Comparison of ENCODE assay signal across 8 mouse cellular contexts in genomic region chr11:54836106-54836505, GRCm38 (mm10). TPM values are rescaled to one million over a fixed set of nuclear protein-coding genes. Genes with fewer than 3 reads are reported as not detected.
DNase-seq lines count a peak whose midpoint lies in the region; TF ChIP-seq lines count a peak whose summit lies in the region.

No protein-coding gene starts in this region.

- intact Hi-C loops in heart, postnatal 25 days (cut with DNase I) = no loop called here
- intact Hi-C loops in left cerebral cortex, postnatal 4 days (cut with DNase I) = no loop called here
- intact Hi-C loops in left cerebral cortex, postnatal 25 days (cut with DNase I) = no loop called here

- TF ChIP-seq POLR2A in lung, adult 2 months (IDR thresholded peaks at IDR 0.05; ENCODE audit: borderline replicate concordance, extremely low read depth, low read depth, low read length) = no peak

- 76% methylated on average over 9 of the region's 9 CpGs for WGBS in lung, adult 2 months

- no peak overlapping the region for H3K4me3 ChIP-seq in lung, adult 2 months (replicated peaks; ENCODE audit: extremely low read depth, low read depth, low read length)

- H3K4me1 ChIP-seq in lung, adult 2 months (ENCODE audit: control insufficient read depth, insufficient read depth, low read length) = no peaks in the 10 kb centered on the region

- TF ChIP-seq CTCF in lung, adult 2 months (IDR thresholded peaks at IDR 0.05; ENCODE audit: insufficient read depth, low read length) = no peak

- peak; percentile 28 to 42 for DNase-seq in heart, adult 18-20 months
- no peak for DNase-seq in heart, postnatal 25 days (ENCODE audit: low spot score)
- peak; percentile 57 for DNase-seq in left cerebral cortex, postnatal 4 days
- DNase-seq in left cerebral cortex, postnatal 25 days (ENCODE audit: low spot score in 2 of 2) = no peak
- peak; percentile 21 for DNase-seq in cerebellum, adult 9-10 months
- DNase-seq in ovary, postnatal 14 days (ENCODE audit: low spot score) = peak; percentile 19
- no peak for DNase-seq in lung, adult 2 months
- no peak for DNase-seq in layer of hippocampus, adult 8-10 months (ENCODE audit: low spot score in 2 of 2)

RNA-seq across cellular contexts. Expression of gene Lyrm7, which starts 24.6 kb away (rescaled TPM):
- 10 to 100 TPM; 30.9 to 34.4 TPM for total RNA-seq in heart, adult 18-20 months (2021)
- 10 to 100 TPM; 34.6 to 47.1 TPM for total RNA-seq in heart, postnatal 25 days (2021)
- total RNA-seq in left cerebral cortex, postnatal 4 days (2021) = 10 to 100 TPM; 17.5 to 26.2 TPM
- total RNA-seq in left cerebral cortex, postnatal 25 days (2021) = 10 to 100 TPM; 26.2 to 27.2 TPM
- 0.38 and 0.40 TPM in 2 replicates for polyA plus RNA-seq in lung, adult 2 months (2012; rRNA removed)
- 10 to 100 TPM; 28.0 to 34.3 (median 30.4) TPM for total RNA-seq in layer of hippocampus, adult 8-10 months (2022)

RNA-seq across cellular contexts. Expression of gene Hint1, which starts 30.1 kb away (rescaled TPM):
- total RNA-seq in heart, adult 18-20 months (2021) = 100 to 1,000 TPM; 303 to 309 TPM
- 100 to 1,000 TPM; 290 to 301 TPM for total RNA-seq in heart, postnatal 25 days (2021)
- total RNA-seq in left cerebral cortex, postnatal 4 days (2021) = 100 to 1,000 TPM; 364 to 423 TPM
- total RNA-seq in left cerebral cortex, postnatal 25 days (2021) = 100 to 1,000 TPM; 236 to 265 TPM
- 251 and 265 TPM in 2 replicates for polyA plus RNA-seq in lung, adult 2 months (2012; rRNA removed)
- total RNA-seq in layer of hippocampus, adult 8-10 months (2022) = 100 to 1,000 TPM; 219 to 289 (median 258) TPM

RNA-seq across cellular contexts. Expression of gene Cdc42se2, which starts 48.6 kb away (rescaled TPM):
- 10 to 100 TPM; 21.1 to 24.6 TPM for total RNA-seq in heart, adult 18-20 months (2021)
- total RNA-seq in heart, postnatal 25 days (2021) = 10 to 100 TPM; 25.8 to 29.0 TPM
- total RNA-seq in left cerebral cortex, postnatal 4 days (2021) = 100 to 1,000 TPM; 104 to 107 TPM
- 100 to 1,000 TPM; 143 to 149 TPM for total RNA-seq in left cerebral cortex, postnatal 25 days (2021)
- polyA plus RNA-seq in lung, adult 2 months (2012; rRNA removed) = 45.2 and 67.7 TPM in 2 replicates
- 100 to 1,000 TPM; 125 to 130 (median 128) TPM for total RNA-seq in layer of hippocampus, adult 8-10 months (2022)

Comparison
In these comparisons a context has a peak if more than half of its experiments do, and no peak if none do; other contexts are left out.
1. DNase-seq: peak in heart, adult 18-20 months (2 of 2), left cerebral cortex, postnatal 4 days (single experiment), cerebellum, adult 9-10 months (single experiment) and ovary, postnatal 14 days (single experiment); none in heart, postnatal 25 days (single experiment), left cerebral cortex, postnatal 25 days (0 of 2), lung, adult 2 months (single experiment) and layer of hippocampus, adult 8-10 months (0 of 2).